Mouse (Mus musculus) spleen, adult 2 months (tissue): Measurements from ENCODE around the gene Sdsl. TPM values are rescaled to one million over a fixed set of nuclear protein-coding genes. Genes with fewer than 3 reads are reported as not detected.

Experiments used
- DNase-seq, 2 experiments: peaks; one replicate each; pipeline versions ENCODE4 v3.0.0 to v3.0.0-alpha.2; 2012 to 2021; ENCODE audit warnings: low spot score in 2 of 2, low read depth in 1 of 2
- H3K27ac ChIP-seq: fragments of 200-500 bp; 2 replicates; pipeline ENCODE4 v1.5.1; 2012; ENCODE audit warnings: low read length, inconsistent platforms; ENCODE audit not compliant: insufficient read depth
- H3K27me3 ChIP-seq: fragments of 200-500 bp; 2 replicates; pipeline ENCODE4 v1.6.1; 2012; ENCODE audit warnings: mild to moderate bottlenecking, moderate library complexity, low read length, inconsistent platforms; ENCODE audit not compliant: control insufficient read depth, insufficient read depth
- H3K36me3 ChIP-seq: fragments of 200-500 bp; 2 replicates; pipeline ENCODE4 v1.6.1; 2012; ENCODE audit warnings: mild to moderate bottlenecking, low read length, inconsistent platforms; ENCODE audit not compliant: control insufficient read depth, insufficient read depth
- H3K4me1 ChIP-seq: fragments of 200-500 bp; 2 replicates; pipeline ENCODE4 v1.6.1; 2011; ENCODE audit warnings: inconsistent platforms; ENCODE audit not compliant: control insufficient read depth, insufficient read depth, insufficient read length
- H3K4me3 ChIP-seq: fragments of 200-500 bp; 2 replicates; pipeline ENCODE4 v1.5.1; 2011; ENCODE audit warnings: mild to moderate bottlenecking, inconsistent platforms; ENCODE audit not compliant: insufficient read depth, insufficient read length; ENCODE audit errors: extremely low read depth
- CTCF ChIP-seq: fragments of 200-500 bp; IDR thresholded peaks from 2 replicates; pipeline ENCODE4 v1.5.1; 2011; ENCODE audit warnings: mild to moderate bottlenecking, inconsistent platforms; ENCODE audit not compliant: insufficient read depth, insufficient read length, insufficient replicate concordance; ENCODE audit errors: extremely low read depth
- POLR2A ChIP-seq: fragments of 200-500 bp; IDR thresholded peaks from 2 replicates; pipeline ENCODE4 v1.6.1; 2011; ENCODE audit warnings: low read depth, low read length, inconsistent platforms
- WGBS: fragments of 180-500 bp; shearing (Covaris S2); methylation state at CpG from one replicate; pipeline ENCODE4 v1.1.7; 2018; 5-methylcytosine and 5-hydroxymethylcytosine counted together
- polyA plus RNA-seq: library from polyadenylated mRNA; depleted of rRNA; stranded (reverse); fragments of >200 nt; gene quantifications from 2 replicates; pipeline ENCODE4 v1.2.3, GENCODE M21; 2012

Sdsl gene
- polyA plus RNA-seq, 1 experiment = 4.0 TPM

DNA sequence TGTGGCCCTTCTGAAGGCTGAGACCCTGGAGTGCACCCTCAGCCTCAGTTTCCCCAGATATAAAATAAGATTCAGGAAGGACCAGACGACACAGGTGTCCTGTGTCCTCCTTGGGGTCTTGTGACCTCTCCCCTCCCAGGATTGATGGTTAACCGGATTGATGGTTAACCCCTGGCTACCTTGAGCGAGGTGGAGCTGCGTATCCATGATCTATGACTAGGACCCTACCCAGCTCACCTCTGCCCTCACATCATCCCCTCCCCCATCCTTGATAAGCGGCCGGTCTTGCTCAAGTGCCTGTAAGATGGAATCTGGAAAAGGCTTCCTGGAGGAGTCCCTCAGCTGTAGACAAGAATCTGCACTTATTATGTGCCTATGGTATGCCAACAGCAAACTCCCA lies 3.8 kb downstream of the Sdsl start:
- no peak for TF ChIP-seq POLR2A
- no peak for TF ChIP-seq CTCF
- H3K4me1 ChIP-seq = no peaks in the 10 kb centered on the region
- no peak overlapping the region for H3K4me3 ChIP-seq
- H3K36me3 ChIP-seq = no peaks in the 10 kb centered on the region
- H3K27me3 ChIP-seq = no peaks in the 10 kb centered on the region
- no peak overlapping the region for H3K27ac ChIP-seq
- DNase-seq = no peak
- WGBS = 89% methylated on average over 6 of the region's 6 CpGs

DNA sequence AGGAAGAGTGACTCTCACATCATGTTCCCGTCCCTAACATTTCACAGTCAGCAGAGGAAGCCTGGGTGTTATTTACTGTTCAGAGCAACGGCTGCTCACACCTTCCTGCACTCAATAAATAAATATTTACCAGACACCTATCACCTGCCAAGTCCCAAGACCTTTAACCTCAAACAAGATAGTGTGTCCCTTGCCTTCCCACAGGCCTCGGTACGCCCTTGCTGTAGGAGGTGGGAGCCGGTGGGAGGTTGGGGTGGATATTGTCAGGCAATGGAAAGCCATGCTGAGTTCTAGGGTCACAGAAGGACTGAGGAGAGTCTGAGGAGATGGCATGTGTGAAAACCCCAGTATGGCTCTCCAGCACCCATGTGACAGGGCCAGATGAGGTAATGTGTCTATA lies 4.3 kb downstream of the Sdsl start:
- no peaks in the 10 kb centered on the region for H3K36me3 ChIP-seq
- no peak for DNase-seq
- H3K4me3 ChIP-seq = no peak overlapping the region
- no peaks in the 10 kb centered on the region for H3K4me1 ChIP-seq
- H3K27me3 ChIP-seq = no peaks in the 10 kb centered on the region
- TF ChIP-seq CTCF = no peak
- WGBS = 85% methylated on average over 5 of the region's 5 CpGs
- H3K27ac ChIP-seq = no peak overlapping the region

DNA sequence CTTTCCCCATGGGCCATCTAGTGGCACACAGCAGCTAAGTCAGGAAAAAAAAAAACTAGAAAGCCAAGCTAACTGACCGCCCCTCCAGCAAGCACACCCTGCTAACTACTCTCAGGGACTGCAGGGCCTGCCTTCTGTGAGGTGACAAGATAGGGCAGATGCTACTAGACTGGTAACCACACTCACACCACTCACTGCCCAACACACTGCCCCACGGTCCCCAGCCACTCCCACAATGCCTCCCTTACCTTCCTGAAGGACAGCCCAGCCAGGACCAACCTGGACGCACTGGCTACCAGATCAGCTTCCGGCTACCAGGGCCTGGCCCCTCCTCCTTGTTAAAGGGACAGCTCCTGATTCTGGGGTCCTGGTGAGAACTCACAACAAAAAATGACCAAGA lies 5.6 kb downstream of the Sdsl start:
- H3K27me3 ChIP-seq = no peaks in the 10 kb centered on the region
- no peak for DNase-seq
- TF ChIP-seq CTCF (no peak), POLR2A (no peak)
- H3K36me3 ChIP-seq = no peaks in the 10 kb centered on the region
- WGBS = 59% methylated on average over 4 of the region's 4 CpGs
- H3K4me1 ChIP-seq = no peaks in the 10 kb centered on the region
- no peak overlapping the region for H3K4me3 ChIP-seq
- H3K27ac ChIP-seq = no peak overlapping the region

DNA sequence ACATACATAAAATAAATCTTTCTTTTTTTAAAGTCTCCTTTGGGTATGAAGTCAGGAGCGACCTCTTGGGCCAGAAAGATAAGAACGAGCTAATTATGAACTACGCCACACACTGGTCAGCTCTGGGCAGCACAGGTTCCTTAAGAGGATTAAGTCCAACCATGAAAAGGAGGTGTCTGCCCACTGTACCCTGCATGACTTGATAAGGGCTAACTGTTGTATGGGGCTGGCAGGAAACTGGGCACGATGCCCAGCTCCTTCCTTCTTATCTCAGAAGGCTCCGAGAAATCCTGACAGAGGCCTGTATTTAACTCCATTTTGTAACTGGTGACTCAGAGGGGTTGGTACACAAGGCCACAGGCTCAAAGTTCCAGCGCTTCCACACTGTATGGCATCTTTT lies 6.8 kb downstream of the Sdsl start:
- DNase-seq = no peak
- WGBS = 40% methylated on average over 6 of the region's 6 CpGs
- Histone ChIP-seq H3K36me3 (no peaks in the 10 kb centered on the region), H3K27ac (no peak overlapping the region), H3K4me3 (no peak overlapping the region), H3K4me1 (no peaks in the 10 kb centered on the region), H3K27me3 (no peaks in the 10 kb centered on the region)
- TF ChIP-seq CTCF (no peak), POLR2A (no peak)

DNA sequence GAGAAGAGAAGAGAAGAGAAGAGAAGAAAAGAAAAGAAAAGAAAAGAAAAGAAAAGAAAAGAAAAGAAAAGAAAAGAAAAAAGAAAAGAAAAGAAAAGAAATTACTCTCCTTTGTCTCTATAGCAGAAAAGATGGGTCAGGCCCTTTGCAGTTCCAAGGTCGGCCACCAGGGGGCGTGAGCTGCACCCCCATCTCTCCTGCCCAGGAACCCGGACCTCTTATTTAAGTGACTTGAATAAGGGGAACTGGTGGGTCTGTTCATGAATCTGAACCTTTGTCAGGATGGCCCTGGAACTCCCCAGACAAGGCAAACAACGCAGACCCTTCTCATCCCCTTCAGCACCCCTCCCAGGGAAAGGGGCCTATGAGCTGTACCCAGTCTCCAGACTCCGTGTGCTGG lies 7.5 kb downstream of the Sdsl start:
- 42% methylated on average over 5 of the region's 5 CpGs for WGBS

DNA sequence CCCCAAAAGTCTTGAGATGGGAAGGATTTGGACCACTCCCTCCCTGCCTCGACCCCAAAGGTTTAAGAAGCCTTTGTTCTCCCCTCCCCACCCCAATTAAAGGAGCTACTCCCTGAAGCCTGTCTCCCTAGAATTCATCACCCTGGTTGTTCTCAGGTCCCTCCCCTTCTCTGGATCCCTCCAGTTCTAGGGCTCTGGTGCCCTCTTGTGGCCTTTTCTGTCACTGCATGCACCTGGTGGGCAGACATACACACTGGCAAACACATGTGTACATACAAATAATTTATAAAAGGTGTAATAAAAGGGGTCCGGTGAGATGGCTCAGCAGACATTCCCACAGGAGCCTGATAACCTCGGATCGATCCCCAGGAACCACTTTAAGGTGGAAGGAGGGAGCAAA lies 8.3 kb downstream of the Sdsl start:
- Histone ChIP-seq H3K36me3 (no peaks in the 10 kb centered on the region), H3K4me3 (no peak overlapping the region), H3K27ac (no peak overlapping the region), H3K27me3 (no peaks in the 10 kb centered on the region), H3K4me1 (no peaks in the 10 kb centered on the region)
- 84% methylated on average over 4 of the region's 4 CpGs for WGBS
- no peak for DNase-seq
- TF ChIP-seq POLR2A = no peak
- no peak for TF ChIP-seq CTCF

More for the DNA sequence above, 7.5 kb downstream of the Sdsl start:
- H3K4me3 ChIP-seq = no peak overlapping the region
- DNase-seq = peak in 1 of 2 experiments; percentile 26
- peak; percentile 76 for TF ChIP-seq CTCF
- TF ChIP-seq POLR2A = no peak
- H3K27ac ChIP-seq = no peak overlapping the region
- H3K27me3 ChIP-seq = no peaks in the 10 kb centered on the region
- H3K36me3 ChIP-seq = no peaks in the 10 kb centered on the region
- no peaks in the 10 kb centered on the region for H3K4me1 ChIP-seq

DNA sequence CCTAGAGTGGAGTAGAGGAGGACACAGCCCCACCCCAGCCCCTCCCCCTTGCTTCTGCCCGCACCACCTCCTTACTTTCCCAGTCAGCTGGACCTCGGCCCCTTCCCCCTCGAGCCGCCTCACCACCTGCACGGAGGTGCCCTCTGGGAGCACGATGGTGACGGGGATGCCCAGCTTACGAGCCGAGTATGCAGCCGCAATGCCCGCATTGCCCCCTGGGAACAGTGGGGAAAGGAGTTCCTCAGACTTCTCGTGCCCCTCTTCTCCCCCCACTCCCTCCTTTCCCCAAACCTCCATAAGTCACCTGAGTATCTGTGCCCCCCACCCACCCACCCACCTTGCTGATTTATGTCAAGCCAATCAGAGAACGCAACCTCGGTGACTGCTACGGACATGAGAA lies 10.7 kb downstream of the Sdsl start:
- WGBS = 78% methylated on average over 15 of the region's 15 CpGs
- DNase-seq = no peak

DNA sequence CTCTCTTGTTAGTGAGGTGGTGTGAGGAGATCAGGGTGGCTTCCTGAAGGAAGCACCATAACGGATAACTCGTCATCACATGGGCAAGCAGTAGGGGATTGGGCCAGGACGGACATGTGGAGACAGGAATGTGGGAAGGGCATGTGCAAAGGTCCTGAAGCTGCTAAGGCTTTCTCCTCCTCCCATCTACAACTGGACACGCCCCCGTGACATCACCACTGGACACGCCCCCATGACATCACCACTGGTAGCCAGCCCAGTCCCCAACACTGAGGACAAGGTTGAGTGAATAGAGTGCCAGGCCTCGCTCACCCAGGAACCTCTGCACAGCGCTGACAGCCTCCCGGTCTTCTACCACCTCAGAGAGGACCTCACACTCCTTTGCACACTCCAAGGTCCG lies 13.5 kb downstream of the Sdsl start:
- WGBS = 80% methylated on average over 10 of the region's 10 CpGs

More for the DNA sequence above, 10.7 kb downstream of the Sdsl start:
- H3K27ac ChIP-seq = no peak overlapping the region
- no peak for TF ChIP-seq CTCF
- TF ChIP-seq POLR2A = no peak
- H3K4me3 ChIP-seq = no peak overlapping the region
- H3K36me3 ChIP-seq = no peaks in the 10 kb centered on the region
- no peaks in the 10 kb centered on the region for H3K27me3 ChIP-seq
- no peaks in the 10 kb centered on the region for H3K4me1 ChIP-seq

More for the DNA sequence above, 13.5 kb downstream of the Sdsl start:
- H3K4me3 ChIP-seq = no peak overlapping the region
- DNase-seq = no peak
- TF ChIP-seq POLR2A = no peak
- no peak for TF ChIP-seq CTCF
- no peaks in the 10 kb centered on the region for H3K27me3 ChIP-seq
- H3K4me1 ChIP-seq = no peaks in the 10 kb centered on the region
- no peak overlapping the region for H3K27ac ChIP-seq
- no peaks in the 10 kb centered on the region for H3K36me3 ChIP-seq
